Mouse (Mus musculus) bone marrow, adult 2 months (tissue): Measurements from ENCODE around the gene Rhox2e.
"Not testable (repeated sequence)": the region's sequence is repeated elsewhere in the genome, so short reads cannot be mapped to it uniquely, and the experiment has no call there.

ENCODE experiments used
- CTCF ChIP-seq: fragments of 200-500 bp; IDR thresholded peaks from 2 replicates; pipeline ENCODE4 v1.5.1; 2011; ENCODE audit warnings: low read length, control low read depth; ENCODE audit not compliant: control insufficient read depth, insufficient read depth
- POLR2A ChIP-seq: fragments of 200-500 bp; IDR thresholded peaks from 2 replicates; pipeline ENCODE4 v1.6.1; 2011; ENCODE audit warnings: low read depth, mild to moderate bottlenecking, control low read depth, low read length, borderline replicate concordance; ENCODE audit not compliant: control insufficient read depth

GRCm38 (mm10) chrX:37557112-37557511 lies 26.9 kb downstream of the Rhox2e start, which contains the start of gene Rhox4e:
- TF ChIP-seq POLR2A, CTCF: not testable (repeated sequence)
